Comparison of ENCODE assay signal across 27 mouse cellular contexts in genomic region chr9:53485886-53486285, GRCm38 (mm10). TPM values are rescaled to one million over a fixed set of nuclear protein-coding genes. Genes with fewer than 3 reads are reported as not detected.
DNase-seq lines count a peak whose midpoint lies in the region; ATAC-seq and TF ChIP-seq lines count a peak whose summit lies in the region.
"Had no signal": no experiment of that assay in that cellular context is flagged by ENCODE, and none has a peak within 500 bp of the region (broad histone marks: within the 10 kb centered on the region; RNA-seq: fewer than 3 reads in every experiment).

No protein-coding gene starts in this region.

- no peak overlapping the region for H3K4me2 ChIP-seq in kidney, postnatal 0 days (ENCODE audit: low read length)
- H3K4me2 ChIP-seq in lung, postnatal 0 days (replicated peaks; ENCODE audit: low read depth, low read length), result no peak overlapping the region
- H3K4me2 ChIP-seq: forebrain, embryonic 12.5 days; heart, embryonic 15.5 days; hindbrain, embryonic 12.5 days; limb, embryonic 15.5 days; liver, embryonic 13.5 days; midbrain, embryonic 12.5 days had no signal

- peak; percentile 8 for DNase-seq in kidney, postnatal 0 days (ENCODE audit: low spot score)
- DNase-seq in kidney, postnatal 10 days, result no peak
- DNase-seq in lung, postnatal 0 days (ENCODE audit: low spot score), result no peak
- no peak for DNase-seq in lung, adult 2 months
- no peak for DNase-seq in MEL (ENCODE audit: low read depth, low spot score)
- peak; percentile 11 for DNase-seq in brain, adult 2 months (ENCODE audit: low read depth, low spot score)
- DNase-seq in right cerebral cortex, postnatal 36 days (ENCODE audit: low spot score in 2 of 2), result no peak
- DNase-seq: adrenal gland, postnatal 10 days; cerebellum, adult 11-12 months; gastrocnemius, postnatal 25 days; heart, adult 11 months; kidney, adult 11 months; liver, embryonic 13.5 days; lung, adult 18-20 months; right cerebral cortex, postnatal 25 days; spleen, adult 18-20 months; thymus, adult 18-20 months; thymus, postnatal 36 days had no signal

- H3K36me3 ChIP-seq in kidney, postnatal 0 days (ENCODE audit: insufficient read depth, low read length), result peaks cover 22% of the 10 kb centered on the region; the same call in 1 of the 2 replicates
- H3K36me3 ChIP-seq in lung, postnatal 0 days (ENCODE audit: insufficient read depth, low read length), result no peaks in the 10 kb centered on the region
- peaks cover 0 to 15% of the 10 kb centered on the region in 2 experiments; a peak in 2 of 4 replicates for H3K36me3 ChIP-seq in MEL (ENCODE audit: control insufficient read depth in 1 of 2, insufficient read depth in 2 of 2, low read length in 2 of 2)

- no peak for TF ChIP-seq EP300 in lung, postnatal 0 days (IDR thresholded peaks at IDR 0.05)
- no peak for TF ChIP-seq EP300 in MEL (IDR thresholded peaks at IDR 0.05; ENCODE audit: low read depth in 1 of 2, low read length in 2 of 2)

- H3K79me2 ChIP-seq in MEL (ENCODE audit: control insufficient read depth, insufficient read depth, low read length, poor library complexity), result no peaks in the 10 kb centered on the region

- H3K4me1 ChIP-seq in kidney, postnatal 0 days (replicated peaks; ENCODE audit: insufficient read depth, low read length), result no peaks in the 10 kb centered on the region
- no peaks in the 10 kb centered on the region for H3K4me1 ChIP-seq in lung, postnatal 0 days (ENCODE audit: insufficient read depth, low read depth, low read length)
- H3K4me1 ChIP-seq in lung, adult 2 months (ENCODE audit: control insufficient read depth, insufficient read depth, low read length), result no peaks in the 10 kb centered on the region
- H3K4me1 ChIP-seq in MEL (ENCODE audit: control insufficient read depth in 1 of 2, insufficient read depth in 2 of 2, low read length in 2 of 2), result 0 out of 4 replicates have a peak, but pooled peaks cover 0 to 2% of the 10 kb centered on the region in 2 experiments
- H3K4me1 ChIP-seq: forebrain, embryonic 12.5 days; heart, embryonic 10.5 days; heart, embryonic 15.5 days; hindbrain, embryonic 12.5 days; limb, embryonic 15.5 days; liver, embryonic 13.5 days; midbrain, embryonic 12.5 days had no signal

- TF ChIP-seq POLR2A in lung, adult 2 months (IDR thresholded peaks at IDR 0.05; ENCODE audit: borderline replicate concordance, extremely low read depth, low read depth, low read length), result no peak
- no peak for TF ChIP-seq POLR2A in MEL (IDR thresholded peaks at IDR 0.05; ENCODE audit: control insufficient read depth in 1 of 2, insufficient read depth in 1 of 2, low read depth in 1 of 2, low read length in 2 of 2, poor library complexity in 1 of 2)

- H3K9ac ChIP-seq in kidney, postnatal 0 days (ENCODE audit: low read depth, low read length), result no peak overlapping the region
- no peak overlapping the region for H3K9ac ChIP-seq in lung, postnatal 0 days (replicated peaks; ENCODE audit: low read depth)
- no peak overlapping the region for H3K9ac ChIP-seq in MEL (ENCODE audit: control insufficient read depth, low read depth, low read length, poor library complexity, severe bottlenecking)
- H3K9ac ChIP-seq: forebrain, embryonic 12.5 days; heart, embryonic 15.5 days; hindbrain, embryonic 12.5 days; limb, embryonic 15.5 days; liver, embryonic 13.5 days; midbrain, embryonic 12.5 days had no signal

- TF ChIP-seq RAD21 in MEL (IDR thresholded peaks at IDR 0.05; ENCODE audit: low read depth, low read length), result peak; percentile 1; the same call in 1 of the 2 replicates

- no peaks in the 10 kb centered on the region for H3K27me3 ChIP-seq in kidney, postnatal 0 days (ENCODE audit: insufficient read depth, low read length)
- H3K27me3 ChIP-seq in lung, postnatal 0 days (replicated peaks; ENCODE audit: insufficient read depth, low read length), result no peaks in the 10 kb centered on the region
- H3K27me3 ChIP-seq in MEL (ENCODE audit: control insufficient read depth in 1 of 2, insufficient read depth in 2 of 2, low read length in 2 of 2), result no peaks in the 10 kb centered on the region
- H3K27me3 ChIP-seq: CH12.LX; forebrain, embryonic 12.5 days; heart, embryonic 15.5 days; hindbrain, embryonic 12.5 days; limb, embryonic 15.5 days; liver, embryonic 13.5 days; midbrain, embryonic 12.5 days; Patski had no signal

- H3K9me3 ChIP-seq in kidney, postnatal 0 days (replicated peaks; ENCODE audit: low read length), result no peaks in the 10 kb centered on the region
- H3K9me3 ChIP-seq in lung, postnatal 0 days (ENCODE audit: low read length), result no peaks in the 10 kb centered on the region
- H3K9me3 ChIP-seq in MEL (replicated peaks; ENCODE audit: insufficient read depth, low read length), result no peaks in the 10 kb centered on the region
- H3K9me3 ChIP-seq: forebrain, embryonic 12.5 days; heart, embryonic 10.5 days; heart, embryonic 15.5 days; hindbrain, embryonic 12.5 days; limb, embryonic 15.5 days; liver, embryonic 13.5 days; midbrain, embryonic 12.5 days had no signal

- no peak for ATAC-seq in kidney, postnatal 0 days (replicated peaks; ENCODE audit: low FRiP score, low read depth)
- ATAC-seq in lung, postnatal 0 days, result no peak
- ATAC-seq: Patski had no signal

- H3K27ac ChIP-seq in kidney, postnatal 0 days, result no peak overlapping the region
- no peak overlapping the region for H3K27ac ChIP-seq in lung, postnatal 0 days (ENCODE audit: low read length)
- H3K27ac ChIP-seq in MEL (ENCODE audit: control insufficient read depth, low read depth, low read length), result no peak overlapping the region
- H3K27ac ChIP-seq: forebrain, embryonic 12.5 days; heart, embryonic 10.5 days; heart, embryonic 15.5 days; hindbrain, embryonic 12.5 days; limb, embryonic 15.5 days; liver, embryonic 13.5 days; midbrain, embryonic 12.5 days had no signal

- peak; percentile 35; the same call in 1 of the 2 replicates for TF ChIP-seq CTCF in kidney, postnatal 0 days (IDR thresholded peaks at IDR 0.05; ENCODE audit: low read depth)
- TF ChIP-seq CTCF in lung, postnatal 0 days (IDR thresholded peaks at IDR 0.05), result peak; percentile 35
- TF ChIP-seq CTCF in lung, adult 2 months (IDR thresholded peaks at IDR 0.05; ENCODE audit: insufficient read depth, low read length), result no peak
- no peak for TF ChIP-seq CTCF in MEL (IDR thresholded peaks at IDR 0.05 in 2 of 3, conservative IDR thresholded peaks at IDR 0.05 in 1 of 3; ENCODE audit: control insufficient read depth in 1 of 3, insufficient read depth in 1 of 3, low read depth in 2 of 3, low read length in 3 of 3, poor library complexity in 1 of 3, severe bottlenecking in 1 of 3)

- no peak overlapping the region for H3K4me3 ChIP-seq in kidney, postnatal 0 days (replicated peaks; ENCODE audit: low read depth, low read length)
- no peak overlapping the region for H3K4me3 ChIP-seq in lung, postnatal 0 days (ENCODE audit: low read depth, low read length)
- H3K4me3 ChIP-seq in lung, adult 2 months (replicated peaks; ENCODE audit: extremely low read depth, low read depth, low read length), result no peak overlapping the region
- no peak overlapping the region for H3K4me3 ChIP-seq in MEL (ENCODE audit: control insufficient read depth in 1 of 2, insufficient read depth in 1 of 2, low read depth in 2 of 2, low read length in 2 of 2)
- H3K4me3 ChIP-seq: erythroblast, embryonic 14.5 days; forebrain, embryonic 12.5 days; heart, embryonic 10.5 days; heart, embryonic 15.5 days; hindbrain, embryonic 12.5 days; limb, embryonic 15.5 days; liver, embryonic 13.5 days; midbrain, embryonic 12.5 days had no signal

TF ChIP-seq in MEL, 35 proteins besides CTCF, POLR2A, EP300 and RAD21:
- no peak for TF ChIP-seq POLR2AphosphoS2 (IDR thresholded peaks at IDR 0.05; ENCODE audit: low read length)
- TF ChIP-seq MYB (IDR thresholded peaks at IDR 0.05; ENCODE audit: low read depth, low read length), result no peak
- no peak for TF ChIP-seq ELF1 (IDR thresholded peaks at IDR 0.05; ENCODE audit: low read depth, low read length)
- no peak for TF ChIP-seq MAFK (IDR thresholded peaks at IDR 0.05; ENCODE audit: borderline replicate concordance, low read depth, low read length)
- TF ChIP-seq E2F4 (IDR thresholded peaks at IDR 0.05; ENCODE audit: borderline replicate concordance, low read depth, low read length), result no peak
- TF ChIP-seq TCF12 (IDR thresholded peaks at IDR 0.05; ENCODE audit: low read depth, low read length), result no peak
- no peak for TF ChIP-seq NRF1 (IDR thresholded peaks at IDR 0.05; ENCODE audit: insufficient read depth, low read depth, low read length, poor library complexity, severe bottlenecking)
- TF ChIP-seq RCOR1 (IDR thresholded peaks at IDR 0.05; ENCODE audit: low read depth, low read length), result no peak
- TF ChIP-seq GABPA (IDR thresholded peaks at IDR 0.05; ENCODE audit: low read depth, low read length), result no peak
- TF ChIP-seq SIN3A (IDR thresholded peaks at IDR 0.05; ENCODE audit: low read length), result no peak
- TF ChIP-seq BHLHE40 (IDR thresholded peaks at IDR 0.05; ENCODE audit: borderline replicate concordance, low read depth, low read length), result no peak
- TF ChIP-seq ZKSCAN1 (IDR thresholded peaks at IDR 0.05; ENCODE audit: low read depth, low read length), result no peak
- TF ChIP-seq SMC3 (IDR thresholded peaks at IDR 0.05; ENCODE audit: low read depth, low read length), result no peak
- TF ChIP-seq ETS1 (IDR thresholded peaks at IDR 0.05; ENCODE audit: low read depth, low read length), result no peak
- no peak for TF ChIP-seq MXI1 (IDR thresholded peaks at IDR 0.05; ENCODE audit: low read depth, low read length)
- no peak for TF ChIP-seq MAX (IDR thresholded peaks at IDR 0.05; ENCODE audit: low read length)

RNA-seq across cellular contexts. Expression of gene Atm, which starts 50.7 kb away (rescaled TPM):
- 6.5 and 7.8 TPM in 2 replicates for polyA plus RNA-seq in kidney, postnatal 0 days (2015; fragmentation: Nextera tagmentation; extraction: Ambion mirVana)
- polyA plus RNA-seq in lung, postnatal 0 days (2015; fragmentation: Nextera tagmentation; extraction: Ambion mirVana), result 3.5 and 4.6 TPM in 2 replicates
- polyA plus RNA-seq in lung, adult 2 months (2012; rRNA removed), result 1.1 and 1.5 TPM in 2 replicates
- total RNA-seq in MEL (2012; rRNA removed), result 16.0 and 18.5 TPM in 2 replicates
- 10 to 100 TPM in 1 of 2 experiments, not detected in 1; 21.4 TPM for polyA plus RNA-seq in MEL (2012; ENCODE audit: insufficient read depth in 1 of 2, insufficient read length in 2 of 2, low read depth in 1 of 2, low replicate concordance in 2 of 2, missing spikeins in 1 of 2)

RNA-seq across cellular contexts. Expression of gene Npat, which starts 51.0 kb away (rescaled TPM):
- polyA plus RNA-seq in kidney, postnatal 0 days (2015; fragmentation: Nextera tagmentation; extraction: Ambion mirVana), result 11.4 and 12.2 TPM in 2 replicates
- polyA plus RNA-seq in lung, postnatal 0 days (2015; fragmentation: Nextera tagmentation; extraction: Ambion mirVana), result 6.8 and 7.9 TPM in 2 replicates
- 2.0 and 2.1 TPM in 2 replicates for polyA plus RNA-seq in lung, adult 2 months (2012; rRNA removed)
- 12.5 and 14.1 TPM in 2 replicates for total RNA-seq in MEL (2012; rRNA removed)
- 10 to 100 TPM in 1 of 2 experiments, not detected in 1; 16.4 TPM for polyA plus RNA-seq in MEL (2012; ENCODE audit: insufficient read depth in 1 of 2, insufficient read length in 2 of 2, low read depth in 1 of 2, low replicate concordance in 2 of 2, missing spikeins in 1 of 2)

Comparison
In these comparisons a context has a peak if more than half of its experiments do, and no peak if none do; other contexts are left out.
1. DNase-seq: peak in kidney, postnatal 0 days (single experiment) and brain, adult 2 months (single experiment); none in kidney, postnatal 10 days (single experiment), lung, postnatal 0 days (single experiment), lung, adult 2 months (single experiment), MEL (single experiment) and right cerebral cortex, postnatal 36 days (0 of 2).
2. CTCF ChIP-seq: peak in kidney, postnatal 0 days (single experiment) and lung, postnatal 0 days (single experiment); none in lung, adult 2 months (single experiment) and MEL (0 of 3).